Mouse (Mus musculus) neural tube, embryonic 12.5 days (tissue): Measurements from ENCODE around the gene Fnip1. TPM values are rescaled to one million over a fixed set of nuclear protein-coding genes. Genes with fewer than 3 reads are reported as not detected.
"Not testable (repeated sequence)": the region's sequence is repeated elsewhere in the genome, so short reads cannot be mapped to it uniquely, and the experiment has no call there.

Source experiments
- ATAC-seq: fragments of 200-750 bp; cut with Nextera tagmentation; 2 replicates; pipeline ENCODE4 v1.8.0; 2017; ENCODE audit warnings: low read depth, mild to moderate bottlenecking, moderate TSS enrichment, moderate library complexity; ENCODE audit not compliant: low FRiP score
- H3K27ac ChIP-seq: fragments of 300-500 bp; sonication (generic); 2 replicates; pipeline ENCODE4 v1.5.1; 2016
- H3K27me3 ChIP-seq: fragments of 300-500 bp; sonication (generic); replicated peaks from 2 replicates; pipeline ENCODE4 v1.6.1; 2016; ENCODE audit warnings: mild to moderate bottlenecking
- H3K36me3 ChIP-seq: fragments of 300-500 bp; sonication (generic); 2 replicates; pipeline ENCODE4 v1.6.1; 2016; ENCODE audit warnings: mild to moderate bottlenecking
- H3K4me1 ChIP-seq: fragments of 300-500 bp; sonication (generic); 2 replicates; pipeline ENCODE4 v1.6.1; 2016
- H3K4me2 ChIP-seq: fragments of 300-500 bp; sonication (generic); replicated peaks from 2 replicates; pipeline ENCODE4 v1.6.1; 2016; ENCODE audit warnings: mild to moderate bottlenecking
- H3K4me3 ChIP-seq: fragments of 300-500 bp; sonication (generic); 2 replicates; pipeline ENCODE4 v1.5.1; 2016
- H3K9ac ChIP-seq: fragments of 300-500 bp; sonication (generic); 2 replicates; pipeline ENCODE4 v1.6.1; 2016; ENCODE audit warnings: mild to moderate bottlenecking
- H3K9me3 ChIP-seq: fragments of 300-500 bp; sonication (generic); 2 replicates; pipeline ENCODE4 v1.6.1; 2016; ENCODE audit warnings: mild to moderate bottlenecking
- WGBS: fragments of 180-500 bp; shearing (Covaris S2); methylation state at CpG from one replicate; pipeline ENCODE4 v1.1.7; 2016; 5-methylcytosine and 5-hydroxymethylcytosine counted together
- polyA plus RNA-seq: library from polyadenylated mRNA; unstranded; fragments of >200 nt; fragmentation: Nextera tagmentation; extraction: Ambion mirVana; gene quantifications from 2 replicates; pipeline ENCODE4 v1.2.1, GENCODE M21; 2016

Gene Fnip1
- polyA plus RNA-seq, result 11.0 and 11.6 TPM in 2 replicates

GRCm38 (mm10) chr11:54437823-54438337 is at the start of gene Fnip1:
Gene Fnip1 (plus strand): TSS chr11:54438199.
- H3K4me1 ChIP-seq, result peaks cover 18% of the 10 kb centered on the region
- ATAC-seq, result peak; percentile 96
- H3K9me3 ChIP-seq, result no peaks in the 10 kb centered on the region
- no peaks in the 10 kb centered on the region for H3K36me3 ChIP-seq
- peak within 1 kb of the TSS; percentile 71 for H3K4me2 ChIP-seq
- peak within 1 kb of the TSS; percentile 94 for H3K4me3 ChIP-seq
- H3K9ac ChIP-seq, result peak within 1 kb of the TSS; percentile 86
- H3K27ac ChIP-seq, result no peak within 1 kb of the TSS; the same call in 1 of the 2 replicates
- H3K27me3 ChIP-seq, result no peaks in the 10 kb centered on the region
- WGBS, result under 1% methylated on average over 47 of the region's 47 CpGs

- ATAC-seq, result no peak
- Histone ChIP-seq H3K4me1 (no peaks in the 10 kb centered on the region), H3K4me3 (no peak overlapping the region), H3K27me3 (no peaks in the 10 kb centered on the region), H3K9ac (no peak overlapping the region), H3K27ac (no peak overlapping the region), H3K4me2 (no peak overlapping the region), H3K36me3 (no peaks in the 10 kb centered on the region), H3K9me3 (no peaks in the 10 kb centered on the region)
- 69% methylated on average over 8 of the region's 8 CpGs for WGBS
Measured at GRCm38 (mm10) chr11:54390386-54390785, 47.6 kb upstream of the Fnip1 start.

GRCm38 (mm10) chr11:54391326-54391725 is 46.7 kb upstream of the Fnip1 start:
- 89% methylated on average over 4 of the region's 4 CpGs for WGBS
- Histone ChIP-seq H3K9ac (no peak overlapping the region), H3K4me1 (no peaks in the 10 kb centered on the region), H3K36me3 (no peaks in the 10 kb centered on the region), H3K4me3 (no peak overlapping the region), H3K27me3 (no peaks in the 10 kb centered on the region), H3K9me3 (no peaks in the 10 kb centered on the region), H3K4me2 (no peak overlapping the region), H3K27ac (no peak overlapping the region)
- ATAC-seq, result no peak

- Histone ChIP-seq H3K27ac (no peak overlapping the region), H3K9ac (no peak overlapping the region), H3K36me3 (no peaks in the 10 kb centered on the region), H3K27me3 (no peaks in the 10 kb centered on the region), H3K4me3 (no peak overlapping the region), H3K9me3 (no peaks in the 10 kb centered on the region), H3K4me1 (no peaks in the 10 kb centered on the region), H3K4me2 (no peak overlapping the region)
- 89% methylated on average over 1 of the region's 1 CpGs for WGBS
- no peak for ATAC-seq
Measured at GRCm38 (mm10) chr11:54396686-54397085, 41.3 kb upstream of the Fnip1 start.

- 89% methylated on average over 4 of the region's 4 CpGs for WGBS
- no peaks in the 10 kb centered on the region for H3K36me3 ChIP-seq
- no peak for ATAC-seq
Measured at GRCm38 (mm10) chr11:54398058-54398457, 39.9 kb upstream of the Fnip1 start.

GRCm38 (mm10) chr11:54400803-54401202 is 37.2 kb upstream of the Fnip1 start:
- not testable (repeated sequence) for H3K27ac ChIP-seq
- 95% methylated on average over 20 of the region's 20 CpGs for WGBS

More at GRCm38 (mm10) chr11:54398058-54398457, 39.9 kb upstream of the Fnip1 start:
- no peaks in the 10 kb centered on the region for H3K27me3 ChIP-seq
- H3K9me3 ChIP-seq, result no peaks in the 10 kb centered on the region
- H3K4me3 ChIP-seq, result no peak overlapping the region
- H3K9ac ChIP-seq, result no peak overlapping the region
- no peak overlapping the region for H3K27ac ChIP-seq
- H3K4me1 ChIP-seq, result no peaks in the 10 kb centered on the region
- no peak overlapping the region for H3K4me2 ChIP-seq

GRCm38 (mm10) chr11:54404885-54405284 is 33.1 kb upstream of the Fnip1 start:
- Histone ChIP-seq H3K4me1 (no peaks in the 10 kb centered on the region), H3K9ac (no peak overlapping the region), H3K27ac (no peak overlapping the region), H3K4me3 (no peak overlapping the region), H3K4me2 (no peak overlapping the region), H3K36me3 (no peaks in the 10 kb centered on the region), H3K27me3 (no peaks in the 10 kb centered on the region), H3K9me3 (no peaks in the 10 kb centered on the region)
- WGBS, result 91% methylated on average over 4 of the region's 4 CpGs
- ATAC-seq, result no peak

More at GRCm38 (mm10) chr11:54400803-54401202, 37.2 kb upstream of the Fnip1 start:
- not testable (repeated sequence) for H3K36me3 ChIP-seq, H3K9me3 ChIP-seq, H3K27me3 ChIP-seq, ATAC-seq, H3K4me3 ChIP-seq, H3K4me1 ChIP-seq, H3K4me2 ChIP-seq, H3K9ac ChIP-seq

GRCm38 (mm10) chr11:54406930-54407546 is 31.0 kb upstream of the Fnip1 start:
- Histone ChIP-seq H3K4me3 (no peak overlapping the region), H3K27me3 (no peaks in the 10 kb centered on the region), H3K4me1 (no peaks in the 10 kb centered on the region), H3K9me3 (no peaks in the 10 kb centered on the region), H3K9ac (no peak overlapping the region), H3K27ac (no peak overlapping the region), H3K4me2 (no peak overlapping the region), H3K36me3 (no peaks in the 10 kb centered on the region)
- 83% methylated on average over 4 of the region's 4 CpGs for WGBS
- no peak for ATAC-seq

GRCm38 (mm10) chr11:54410612-54411011 is 27.4 kb upstream of the Fnip1 start:
- ATAC-seq, result no peak
- H3K4me2 ChIP-seq, result no peak overlapping the region

GRCm38 (mm10) chr11:54413017-54413416 is 25.0 kb upstream of the Fnip1 start:
- no peak overlapping the region for H3K4me2 ChIP-seq
- H3K27me3 ChIP-seq, result no peaks in the 10 kb centered on the region
- H3K9ac ChIP-seq, result no peak overlapping the region
- 49% methylated on average over 6 of the region's 6 CpGs for WGBS
- no peaks in the 10 kb centered on the region for H3K4me1 ChIP-seq
- H3K36me3 ChIP-seq, result no peaks in the 10 kb centered on the region
- no peak overlapping the region for H3K27ac ChIP-seq
- ATAC-seq, result no peak
- H3K4me3 ChIP-seq, result no peak overlapping the region
- no peaks in the 10 kb centered on the region for H3K9me3 ChIP-seq

More at GRCm38 (mm10) chr11:54410612-54411011, 27.4 kb upstream of the Fnip1 start:
- H3K36me3 ChIP-seq, result no peaks in the 10 kb centered on the region
- H3K4me1 ChIP-seq, result no peaks in the 10 kb centered on the region
- H3K9me3 ChIP-seq, result no peaks in the 10 kb centered on the region
- no peak overlapping the region for H3K27ac ChIP-seq
- no peaks in the 10 kb centered on the region for H3K27me3 ChIP-seq
- no peak overlapping the region for H3K9ac ChIP-seq
- H3K4me3 ChIP-seq, result no peak overlapping the region

GRCm38 (mm10) chr11:54423007-54423406 is 15.0 kb upstream of the Fnip1 start:
- WGBS, result 83% methylated on average over 4 of the region's 4 CpGs
- no peaks in the 10 kb centered on the region for H3K9me3 ChIP-seq
- ATAC-seq, result no peak

GRCm38 (mm10) chr11:54426267-54426666 is 11.7 kb upstream of the Fnip1 start:
- ATAC-seq, result no peak
- H3K27ac ChIP-seq, result no peak overlapping the region
- no peak overlapping the region for H3K4me2 ChIP-seq
- 89% methylated on average over 5 of the region's 5 CpGs for WGBS
- H3K9ac ChIP-seq, result no peak overlapping the region
- H3K36me3 ChIP-seq, result no peaks in the 10 kb centered on the region
- no peaks in the 10 kb centered on the region for H3K27me3 ChIP-seq
- no peak overlapping the region for H3K4me3 ChIP-seq
- no peaks in the 10 kb centered on the region for H3K9me3 ChIP-seq
- no peaks in the 10 kb centered on the region for H3K4me1 ChIP-seq

More at GRCm38 (mm10) chr11:54423007-54423406, 15.0 kb upstream of the Fnip1 start:
- H3K27ac ChIP-seq, result no peak overlapping the region
- no peak overlapping the region for H3K9ac ChIP-seq
- H3K27me3 ChIP-seq, result no peaks in the 10 kb centered on the region
- H3K36me3 ChIP-seq, result no peaks in the 10 kb centered on the region
- no peak overlapping the region for H3K4me2 ChIP-seq
- no peaks in the 10 kb centered on the region for H3K4me1 ChIP-seq
- no peak overlapping the region for H3K4me3 ChIP-seq

GRCm38 (mm10) chr11:54427138-54427537 is 10.9 kb upstream of the Fnip1 start:
- WGBS, result 60% methylated on average over 2 of the region's 2 CpGs
- Histone ChIP-seq H3K27me3 (no peaks in the 10 kb centered on the region), H3K9ac (no peak overlapping the region), H3K36me3 (no peaks in the 10 kb centered on the region), H3K4me3 (no peak overlapping the region), H3K9me3 (no peaks in the 10 kb centered on the region), H3K4me2 (no peak overlapping the region), H3K27ac (no peak overlapping the region), H3K4me1 (no peaks in the 10 kb centered on the region)
- no peak for ATAC-seq
